Comparison of ENCODE assay signal across 8 mouse cellular contexts in genomic region chrX:72819594-72819993, GRCm38 (mm10). TPM values are rescaled to one million over a fixed set of nuclear protein-coding genes. Genes with fewer than 3 reads are reported as not detected.
DNase-seq lines count a peak whose midpoint lies in the region; TF ChIP-seq lines count a peak whose summit lies in the region.

No protein-coding gene starts in this region.

- H3K27ac ChIP-seq in gastrocnemius, adult 2 months, result no peak overlapping the region
- H3K27ac ChIP-seq in layer of hippocampus, adult 2 months, result no peak overlapping the region

- TF ChIP-seq CTCF in gastrocnemius, adult 2 months (IDR thresholded peaks at IDR 0.05), result peak; percentile 85
- peak; percentile 91 for TF ChIP-seq CTCF in layer of hippocampus, adult 2 months (conservative IDR thresholded peaks at IDR 0.05)

- H3K4me3 ChIP-seq in gastrocnemius, adult 2 months, result no peak overlapping the region
- H3K4me3 ChIP-seq in layer of hippocampus, adult 2 months, result no peak overlapping the region

- DNase-seq in 416B (ENCODE audit: low read depth), result peak; percentile 42
- DNase-seq in MEL-GATA-1-ER (ENCODE audit: extremely low read depth, low read depth), result peak; percentile 21
- DNase-seq in cerebellum, adult 9-10 months, result peak; percentile 59
- peak; percentile 56 for DNase-seq in gastrocnemius, adult 2 months
- peak; percentile 58 to 81 for DNase-seq in layer of hippocampus, adult 2 months (ENCODE audit: low spot score in 2 of 2)
- DNase-seq in lung, postnatal 10 days, result peak; percentile 73
- peak; percentile 77 for DNase-seq in right cerebral cortex, postnatal 14 days
- peak; percentile 19 to 72 for DNase-seq in urinary bladder, postnatal 4 days (ENCODE audit: low spot score in 2 of 2)

- intact Hi-C loops in gastrocnemius, adult 2 months (cut with DNase I), result loop anchor here (10.0 kb wide), 1 partner anchor 805 kb away; no protein-coding TSS in a partner anchor

RNA-seq across cellular contexts. Expression of gene Gabrq, which starts 5.4 kb away (rescaled TPM):
- not detected for total RNA-seq in gastrocnemius, adult 2 months (2021)
- under 1 TPM; 0.34 to 0.38 TPM for total RNA-seq in layer of hippocampus, adult 2 months (2021)

Comparison
In these comparisons a context has a peak if more than half of its experiments do, and no peak if none do; other contexts are left out.
1. DNase-seq: peak in every context shown above with its lines; median percentile 77 in right cerebral cortex, postnatal 14 days; 73 in lung, postnatal 10 days; 70 in layer of hippocampus, adult 2 months; 59 in cerebellum, adult 9-10 months; 56 in gastrocnemius, adult 2 months; 46 in urinary bladder, postnatal 4 days; 42 in 416B; 21 in MEL-GATA-1-ER.